Mouse (Mus musculus): Measurements from ENCODE around the gene Ston1. TPM values are rescaled to one million over a fixed set of nuclear protein-coding genes. Genes with fewer than 3 reads are reported as not detected.

Gene Ston1
- polyA plus RNA-seq, 1 experiment from 2014 or later: 1.8 TPM

DNA sequence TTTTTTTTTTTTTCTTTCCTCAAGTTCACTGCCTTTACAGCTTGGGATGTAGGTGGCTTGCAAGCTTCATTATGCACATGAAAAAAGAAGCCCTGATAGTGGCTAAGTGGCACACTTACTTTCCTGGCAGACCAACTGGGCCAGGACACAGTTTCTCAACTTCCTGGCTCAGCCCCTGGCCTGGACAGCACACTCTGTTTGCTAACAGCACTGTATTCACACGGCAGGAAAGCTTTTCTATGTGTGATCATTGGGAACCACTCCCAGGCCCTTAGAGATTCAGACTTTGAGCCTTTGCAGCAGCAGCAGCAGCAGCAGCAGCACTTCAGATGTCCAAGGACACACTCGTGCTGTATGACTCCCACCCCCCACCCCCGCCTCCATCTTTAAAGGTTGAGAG, 16.8 kb downstream of the Ston1 start:
- no peak for ATAC-seq (ENCODE audit: low read depth)
- 66% methylated on average over 3 of the region's 3 CpGs for WGBS
- no peak overlapping the region for H3K27ac ChIP-seq (ENCODE audit: low read depth, low read length)

DNA sequence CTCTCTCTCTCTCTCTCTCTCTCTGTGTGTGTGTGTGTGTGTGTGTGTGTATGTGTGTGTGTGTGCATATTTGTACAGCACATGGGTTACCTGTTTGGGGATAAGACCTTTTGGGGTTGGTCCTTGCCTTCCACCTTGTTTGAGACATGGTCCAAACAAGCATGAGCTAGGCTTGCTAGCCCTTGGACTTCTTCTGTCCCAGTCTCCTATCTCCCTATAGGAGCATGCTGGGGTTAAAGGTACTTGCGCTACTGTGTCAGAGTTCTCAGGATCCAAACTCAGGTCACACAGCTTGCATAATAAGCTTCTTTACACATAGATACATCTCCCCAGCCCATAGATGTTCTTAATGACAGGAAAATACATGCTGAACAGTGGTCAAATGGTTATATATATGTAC, 17.2 kb downstream of the Ston1 start:
- Histone ChIP-seq H3K4me2 (ENCODE audit: low read depth, low read length) (no peak overlapping the region), H3K4me3 (ENCODE audit: low read depth, low read length) (no peak overlapping the region), H3K9me3 (ENCODE audit: control insufficient read depth, low read length) (no peaks in the 10 kb centered on the region), H3K9ac (replicated peaks; ENCODE audit: low read depth, low read length) (no peak overlapping the region), H3K27ac (ENCODE audit: low read depth, low read length) (no peak overlapping the region), H3K36me3 (ENCODE audit: control insufficient read depth, insufficient read depth, low read length) (no peaks in the 10 kb centered on the region), H3K4me1 (ENCODE audit: control insufficient read depth, insufficient read depth, low read length) (no peaks in the 10 kb centered on the region), H3K27me3 (ENCODE audit: control insufficient read depth, insufficient read depth, low read length) (no peaks in the 10 kb centered on the region)
- 100% methylated on average over 1 of the region's 1 CpGs for WGBS
- ATAC-seq (ENCODE audit: low read depth): no peak

More for the DNA sequence above, 16.8 kb downstream of the Ston1 start:
- Histone ChIP-seq H3K4me3 (ENCODE audit: low read depth, low read length) (no peak overlapping the region), H3K9ac (replicated peaks; ENCODE audit: low read depth, low read length) (no peak overlapping the region), H3K4me1 (ENCODE audit: control insufficient read depth, insufficient read depth, low read length) (no peaks in the 10 kb centered on the region), H3K9me3 (ENCODE audit: control insufficient read depth, low read length) (no peaks in the 10 kb centered on the region), H3K36me3 (ENCODE audit: control insufficient read depth, insufficient read depth, low read length) (no peaks in the 10 kb centered on the region), H3K4me2 (ENCODE audit: low read depth, low read length) (no peak overlapping the region), H3K27me3 (ENCODE audit: control insufficient read depth, insufficient read depth, low read length) (no peaks in the 10 kb centered on the region)

DNA sequence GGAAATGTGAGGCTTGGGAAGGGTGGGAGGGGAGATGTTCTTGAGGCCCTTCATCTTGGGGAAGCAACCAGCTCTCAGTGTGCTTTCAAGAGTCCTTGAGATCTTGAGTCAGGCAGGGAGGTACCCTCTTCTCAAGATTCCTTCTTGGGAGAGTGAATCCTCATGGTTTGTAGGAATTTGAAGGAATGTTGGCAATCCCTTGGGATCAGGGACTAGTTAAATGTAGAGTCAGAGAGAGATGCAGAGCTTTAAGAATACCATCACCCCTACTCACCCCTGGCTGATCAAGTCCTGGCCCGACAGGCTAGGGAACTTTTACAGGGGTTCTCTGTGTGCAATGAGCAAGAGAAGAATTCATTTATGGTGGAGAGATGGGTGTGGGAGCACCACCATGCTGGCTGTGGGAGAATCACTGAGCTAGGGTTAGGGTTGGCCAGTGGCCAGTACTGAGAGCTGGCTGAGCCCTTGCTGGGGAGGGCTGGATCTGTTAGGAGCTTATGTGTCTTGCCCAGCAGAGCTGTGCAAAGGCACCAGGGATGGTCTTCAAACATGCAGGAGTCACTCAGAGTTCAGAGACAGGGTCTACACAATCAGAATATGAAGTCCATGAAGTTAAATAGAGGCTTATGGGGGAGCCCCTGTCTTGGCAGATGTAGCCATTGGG, 18.1 kb downstream of the Ston1 start:
- no peaks in the 10 kb centered on the region for H3K4me1 ChIP-seq (ENCODE audit: control insufficient read depth, insufficient read depth, low read length)
- no peak overlapping the region for H3K4me3 ChIP-seq (ENCODE audit: low read depth, low read length)
- no peak for ATAC-seq (ENCODE audit: low read depth)
- no peaks in the 10 kb centered on the region for H3K36me3 ChIP-seq (ENCODE audit: control insufficient read depth, insufficient read depth, low read length)
- no peaks in the 10 kb centered on the region for H3K9me3 ChIP-seq (ENCODE audit: control insufficient read depth, low read length)
- H3K9ac ChIP-seq (replicated peaks; ENCODE audit: low read depth, low read length): no peak overlapping the region
- H3K27me3 ChIP-seq (ENCODE audit: control insufficient read depth, insufficient read depth, low read length): no peaks in the 10 kb centered on the region
- H3K4me2 ChIP-seq (ENCODE audit: low read depth, low read length): no peak overlapping the region
- 81% methylated on average over 1 of the region's 1 CpGs for WGBS
- no peak overlapping the region for H3K27ac ChIP-seq (ENCODE audit: low read depth, low read length)

DNA sequence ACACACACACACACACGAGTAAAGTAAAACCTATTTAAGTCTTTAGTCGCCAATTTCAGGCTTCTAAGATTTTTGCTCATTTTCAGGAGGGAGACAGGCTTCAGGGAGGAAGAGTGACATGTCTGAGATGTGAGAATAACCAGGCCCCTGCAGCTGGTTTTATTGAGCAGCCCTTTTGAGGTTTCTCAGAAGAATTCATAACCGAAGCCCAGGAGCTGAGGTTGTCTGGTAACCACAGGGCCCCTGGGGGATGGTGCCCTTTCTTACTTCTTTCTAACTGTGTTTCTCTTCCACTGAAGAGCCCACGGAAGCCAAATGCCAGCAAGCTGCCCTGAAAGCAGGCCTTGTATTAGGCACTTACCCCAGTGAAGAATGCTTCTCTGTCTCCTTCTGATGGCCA, 23.5 kb downstream of the Ston1 start:
- Histone ChIP-seq H3K9me3 (ENCODE audit: control insufficient read depth, low read length) (no peaks in the 10 kb centered on the region), H3K27me3 (ENCODE audit: control insufficient read depth, insufficient read depth, low read length) (no peaks in the 10 kb centered on the region), H3K4me3 (ENCODE audit: low read depth, low read length) (no peak overlapping the region), H3K4me2 (ENCODE audit: low read depth, low read length) (no peak overlapping the region), H3K9ac (replicated peaks; ENCODE audit: low read depth, low read length) (no peak overlapping the region), H3K36me3 (ENCODE audit: control insufficient read depth, insufficient read depth, low read length) (no peaks in the 10 kb centered on the region), H3K27ac (ENCODE audit: low read depth, low read length) (no peak overlapping the region), H3K4me1 (ENCODE audit: control insufficient read depth, insufficient read depth, low read length) (no peaks in the 10 kb centered on the region)
- no peak for ATAC-seq (ENCODE audit: low read depth)
- 90% methylated on average over 4 of the region's 4 CpGs for WGBS

DNA sequence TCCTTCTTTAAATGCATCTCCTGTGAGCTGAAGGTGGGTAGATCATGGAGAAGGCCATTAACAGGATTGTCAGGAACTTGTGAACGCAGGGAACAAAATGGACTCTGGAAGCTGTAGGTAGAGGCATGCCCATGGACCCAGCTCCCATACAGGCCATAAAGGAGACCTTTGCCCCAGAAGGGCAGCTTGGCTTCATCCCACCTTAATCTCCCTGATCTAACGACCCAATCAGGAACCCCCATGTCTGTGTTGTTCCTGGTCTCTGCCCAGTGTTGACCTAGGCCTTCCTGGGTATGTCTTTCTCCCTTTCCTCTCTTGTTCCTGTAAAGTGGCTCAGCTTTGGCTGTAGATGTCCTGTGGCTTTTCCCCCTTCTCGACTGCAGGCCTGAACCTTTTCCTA, 23.9 kb downstream of the Ston1 start:
- no peak overlapping the region for H3K9ac ChIP-seq (replicated peaks; ENCODE audit: low read depth, low read length)
- WGBS: 92% methylated on average over 3 of the region's 3 CpGs
- H3K4me1 ChIP-seq (ENCODE audit: control insufficient read depth, insufficient read depth, low read length): no peaks in the 10 kb centered on the region
- no peak overlapping the region for H3K27ac ChIP-seq (ENCODE audit: low read depth, low read length)
- no peak overlapping the region for H3K4me3 ChIP-seq (ENCODE audit: low read depth, low read length)
- no peak overlapping the region for H3K4me2 ChIP-seq (ENCODE audit: low read depth, low read length)
- ATAC-seq (ENCODE audit: low read depth): no peak
- H3K9me3 ChIP-seq (ENCODE audit: control insufficient read depth, low read length): no peaks in the 10 kb centered on the region
- H3K36me3 ChIP-seq (ENCODE audit: control insufficient read depth, insufficient read depth, low read length): no peaks in the 10 kb centered on the region
- no peaks in the 10 kb centered on the region for H3K27me3 ChIP-seq (ENCODE audit: control insufficient read depth, insufficient read depth, low read length)

DNA sequence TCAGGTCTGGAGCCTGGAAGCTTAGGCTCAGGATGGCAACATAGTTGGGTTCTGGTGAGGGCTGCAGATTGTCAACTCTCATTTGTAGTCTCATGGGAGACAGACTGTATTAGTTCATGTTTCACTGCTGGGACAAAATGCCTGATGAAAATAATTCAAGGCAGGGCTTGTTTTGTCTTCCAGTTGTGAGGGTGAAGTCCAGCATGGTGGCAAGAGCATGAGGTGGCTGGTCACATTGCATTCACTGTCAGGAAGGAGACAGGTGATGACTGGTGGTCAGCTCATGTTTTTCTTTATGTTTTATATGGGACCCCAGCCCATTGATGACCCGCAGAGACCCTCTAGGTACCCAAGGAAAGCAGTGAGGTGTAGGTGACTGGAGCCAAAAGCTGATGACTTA, 25.2 kb downstream of the Ston1 start:
- H3K36me3 ChIP-seq (ENCODE audit: control insufficient read depth, insufficient read depth, low read length): no peaks in the 10 kb centered on the region
- no peak overlapping the region for H3K4me2 ChIP-seq (ENCODE audit: low read depth, low read length)
- no peak overlapping the region for H3K27ac ChIP-seq (ENCODE audit: low read depth, low read length)
- no peak overlapping the region for H3K4me3 ChIP-seq (ENCODE audit: low read depth, low read length)
- H3K9ac ChIP-seq (replicated peaks; ENCODE audit: low read depth, low read length): no peak overlapping the region
- ATAC-seq (ENCODE audit: low read depth): no peak
- H3K27me3 ChIP-seq (ENCODE audit: control insufficient read depth, insufficient read depth, low read length): no peaks in the 10 kb centered on the region
- WGBS: 88% methylated on average over 1 of the region's 1 CpGs
- no peaks in the 10 kb centered on the region for H3K9me3 ChIP-seq (ENCODE audit: control insufficient read depth, low read length)
- no peaks in the 10 kb centered on the region for H3K4me1 ChIP-seq (ENCODE audit: control insufficient read depth, insufficient read depth, low read length)

DNA sequence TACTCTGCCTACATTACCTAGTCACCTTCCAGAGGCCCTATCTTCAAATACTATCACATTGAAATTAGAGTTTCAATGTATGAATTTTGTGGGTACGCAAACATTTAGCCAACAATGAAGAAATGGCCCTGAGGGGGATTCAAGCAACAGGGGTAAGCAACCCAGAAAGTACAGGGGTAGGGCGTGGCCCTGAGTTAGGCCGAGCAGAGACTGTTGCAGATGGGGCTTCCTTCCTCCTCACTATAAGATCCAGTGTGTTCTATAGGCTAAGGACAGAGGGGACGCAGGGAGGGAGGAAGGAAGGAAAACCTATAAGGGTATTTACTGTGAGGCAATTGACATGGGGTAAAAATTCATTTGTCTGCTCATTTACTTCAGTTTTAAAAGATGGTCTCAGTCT, 26.9 kb downstream of the Ston1 start:
- no peak overlapping the region for H3K9ac ChIP-seq (replicated peaks; ENCODE audit: low read depth, low read length)
- H3K4me3 ChIP-seq (ENCODE audit: low read depth, low read length): no peak overlapping the region
- H3K27me3 ChIP-seq (ENCODE audit: control insufficient read depth, insufficient read depth, low read length): no peaks in the 10 kb centered on the region
- no peaks in the 10 kb centered on the region for H3K36me3 ChIP-seq (ENCODE audit: control insufficient read depth, insufficient read depth, low read length)
- WGBS: 95% methylated on average over 4 of the region's 4 CpGs
- no peaks in the 10 kb centered on the region for H3K9me3 ChIP-seq (ENCODE audit: control insufficient read depth, low read length)
- H3K4me2 ChIP-seq (ENCODE audit: low read depth, low read length): no peak overlapping the region
- no peak for ATAC-seq (ENCODE audit: low read depth)
- no peak overlapping the region for H3K27ac ChIP-seq (ENCODE audit: low read depth, low read length)
- H3K4me1 ChIP-seq (ENCODE audit: control insufficient read depth, insufficient read depth, low read length): peaks cover 2% of the 10 kb centered on the region; the same call in 1 of the 2 replicates

DNA sequence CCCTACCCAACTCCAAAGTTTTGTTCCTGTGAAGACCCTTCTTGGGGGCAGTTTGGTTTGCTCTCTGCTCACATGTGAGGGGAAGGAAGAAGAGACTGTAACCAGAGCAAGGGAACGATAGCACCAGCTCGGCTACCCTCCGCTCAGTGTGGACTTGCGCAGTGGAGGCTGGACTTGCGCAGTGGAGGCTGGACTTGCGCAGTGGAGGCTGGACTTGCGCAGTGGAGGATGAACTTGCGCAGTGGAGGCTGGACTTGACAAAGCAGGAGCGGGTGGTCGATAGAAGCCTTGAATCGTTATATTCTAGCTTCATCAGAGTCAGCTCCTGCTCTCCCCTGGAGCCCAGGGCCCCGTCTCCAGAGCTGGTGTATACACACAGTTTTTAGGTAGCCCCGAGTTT, 27.9 kb downstream of the Ston1 start:
- ATAC-seq (ENCODE audit: low read depth): no peak
- Histone ChIP-seq H3K9me3 (ENCODE audit: control insufficient read depth, low read length) (no peaks in the 10 kb centered on the region), H3K9ac (replicated peaks; ENCODE audit: low read depth, low read length) (no peak overlapping the region), H3K27ac (ENCODE audit: low read depth, low read length) (no peak overlapping the region), H3K4me2 (ENCODE audit: low read depth, low read length) (no peak overlapping the region), H3K36me3 (ENCODE audit: control insufficient read depth, insufficient read depth, low read length) (no peaks in the 10 kb centered on the region), H3K4me3 (ENCODE audit: low read depth, low read length) (no peak overlapping the region), H3K4me1 (ENCODE audit: control insufficient read depth, insufficient read depth, low read length) (peaks cover 7% of the 10 kb centered on the region; the same call in 1 of the 2 replicates), H3K27me3 (ENCODE audit: control insufficient read depth, insufficient read depth, low read length) (no peaks in the 10 kb centered on the region)
- 93% methylated on average over 13 of the region's 13 CpGs for WGBS

DNA sequence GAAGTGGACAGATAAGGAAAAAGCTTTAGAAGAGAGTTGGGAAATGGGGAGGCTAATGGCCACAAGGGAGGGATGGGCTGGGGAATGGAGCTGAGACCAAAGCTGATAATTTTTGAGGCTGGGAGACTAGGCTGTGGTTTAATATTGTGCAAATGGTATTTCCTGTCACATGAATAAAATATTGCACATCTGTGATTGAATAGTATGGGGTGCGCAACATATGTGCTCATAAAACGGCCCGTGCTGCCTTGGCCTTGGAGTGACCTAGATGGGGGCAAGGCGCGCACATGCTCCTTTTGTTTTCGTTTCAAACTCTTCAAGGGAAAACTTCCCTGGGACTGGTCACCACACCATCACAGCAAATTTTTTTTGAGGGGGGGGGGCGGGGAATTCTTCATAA, 28.4 kb downstream of the Ston1 start:
- Histone ChIP-seq H3K36me3 (ENCODE audit: control insufficient read depth, insufficient read depth, low read length) (no peaks in the 10 kb centered on the region), H3K9ac (replicated peaks; ENCODE audit: low read depth, low read length) (no peak overlapping the region), H3K27ac (ENCODE audit: low read depth, low read length) (no peak overlapping the region), H3K4me3 (ENCODE audit: low read depth, low read length) (no peak overlapping the region), H3K4me1 (ENCODE audit: control insufficient read depth, insufficient read depth, low read length) (peaks cover 7% of the 10 kb centered on the region; the same call in 1 of the 2 replicates), H3K27me3 (ENCODE audit: control insufficient read depth, insufficient read depth, low read length) (no peaks in the 10 kb centered on the region), H3K9me3 (ENCODE audit: control insufficient read depth, low read length) (no peaks in the 10 kb centered on the region), H3K4me2 (ENCODE audit: low read depth, low read length) (no peak overlapping the region)
- WGBS: 43% methylated on average over 7 of the region's 7 CpGs
- no peak for ATAC-seq (ENCODE audit: low read depth)

Measured in neural tube, embryonic 14.5 days (tissue).